Mouse (Mus musculus): Measurements from ENCODE around the gene Chuk. TPM values are rescaled to one million over a fixed set of nuclear protein-coding genes. Genes with fewer than 3 reads are reported as not detected.

Gene Chuk
- polyA plus RNA-seq, 1 experiment, result 44.4 TPM

GRCm38 (mm10) chr19:44076457-44076856 lies 30.8 kb downstream of the Chuk start:
- no peak for TF ChIP-seq POLR2A (IDR thresholded peaks at IDR 0.05; ENCODE audit: borderline replicate concordance, low read depth, low read length)
- no peak for TF ChIP-seq CTCF (IDR thresholded peaks at IDR 0.05; ENCODE audit: low read depth, low read length)
- H3K4me1 ChIP-seq (ENCODE audit: control insufficient read depth, insufficient read depth, low read length), result no peaks in the 10 kb centered on the region
- no peak overlapping the region for H3K4me3 ChIP-seq (ENCODE audit: insufficient read depth, low read length)
- H3K27ac ChIP-seq (ENCODE audit: insufficient read depth, low read depth, low read length), result no peak overlapping the region

- TF ChIP-seq POLR2A (IDR thresholded peaks at IDR 0.05; ENCODE audit: borderline replicate concordance, low read depth, low read length) (no peak), CTCF (IDR thresholded peaks at IDR 0.05; ENCODE audit: low read depth, low read length) (no peak)
Observed at GRCm38 (mm10) chr19:44074986-44075385, 32.3 kb downstream of the Chuk start.

GRCm38 (mm10) chr19:44071166-44071565 lies 36.1 kb downstream of the Chuk start:
- TF ChIP-seq CTCF (IDR thresholded peaks at IDR 0.05; ENCODE audit: low read depth, low read length), result no peak
- no peak for TF ChIP-seq POLR2A (IDR thresholded peaks at IDR 0.05; ENCODE audit: borderline replicate concordance, low read depth, low read length)
- Histone ChIP-seq H3K4me1 (ENCODE audit: control insufficient read depth, insufficient read depth, low read length) (peaks cover 16% of the 10 kb centered on the region), H3K4me3 (ENCODE audit: insufficient read depth, low read length) (no peak overlapping the region), H3K27ac (ENCODE audit: insufficient read depth, low read depth, low read length) (no peak overlapping the region)

More at GRCm38 (mm10) chr19:44074986-44075385, 32.3 kb downstream of the Chuk start:
- no peak overlapping the region for H3K27ac ChIP-seq (ENCODE audit: insufficient read depth, low read depth, low read length)
- no peaks in the 10 kb centered on the region for H3K4me1 ChIP-seq (ENCODE audit: control insufficient read depth, insufficient read depth, low read length)
- H3K4me3 ChIP-seq (ENCODE audit: insufficient read depth, low read length), result no peak overlapping the region

GRCm38 (mm10) chr19:44069914-44070232 lies 37.4 kb downstream of the Chuk start:
- H3K27ac ChIP-seq (ENCODE audit: insufficient read depth, low read depth, low read length), result no peak overlapping the region; the same call in 1 of the 2 replicates
- H3K4me3 ChIP-seq (ENCODE audit: insufficient read depth, low read length), result peak overlapping the region; percentile 71
- H3K4me1 ChIP-seq (ENCODE audit: control insufficient read depth, insufficient read depth, low read length), result peaks cover 16% of the 10 kb centered on the region
- TF ChIP-seq CTCF (IDR thresholded peaks at IDR 0.05; ENCODE audit: low read depth, low read length), result no peak
- TF ChIP-seq POLR2A (IDR thresholded peaks at IDR 0.05; ENCODE audit: borderline replicate concordance, low read depth, low read length), result no peak

GRCm38 (mm10) chr19:44069121-44069913 lies 38.0 kb downstream of the Chuk start, which contains the start of gene Erlin1:
TSS of gene Erlin1 (minus strand) at chr19:44069785.
- H3K4me3 ChIP-seq (ENCODE audit: insufficient read depth, low read length), result peak within 1 kb of the TSS; percentile 71
- H3K27ac ChIP-seq (ENCODE audit: insufficient read depth, low read depth, low read length), result peak within 1 kb of the TSS; percentile 85
- peaks cover 16% of the 10 kb centered on the region for H3K4me1 ChIP-seq (ENCODE audit: control insufficient read depth, insufficient read depth, low read length)
- TF ChIP-seq POLR2A (IDR thresholded peaks at IDR 0.05; ENCODE audit: borderline replicate concordance, low read depth, low read length), result no peak
- no peak for TF ChIP-seq CTCF (IDR thresholded peaks at IDR 0.05; ENCODE audit: low read depth, low read length)

- peaks cover 17% of the 10 kb centered on the region for H3K4me1 ChIP-seq (ENCODE audit: control insufficient read depth, insufficient read depth, low read length)
- peak overlapping the region; percentile 71 for H3K4me3 ChIP-seq (ENCODE audit: insufficient read depth, low read length)
- TF ChIP-seq POLR2A (IDR thresholded peaks at IDR 0.05; ENCODE audit: borderline replicate concordance, low read depth, low read length) (no peak), CTCF (IDR thresholded peaks at IDR 0.05; ENCODE audit: low read depth, low read length) (no peak)
- no peak overlapping the region for H3K27ac ChIP-seq (ENCODE audit: insufficient read depth, low read depth, low read length)
Observed at GRCm38 (mm10) chr19:44068232-44068631, 39.0 kb downstream of the Chuk start.

GRCm38 (mm10) chr19:44067323-44068049 lies 39.8 kb downstream of the Chuk start:
- no peak overlapping the region for H3K27ac ChIP-seq (ENCODE audit: insufficient read depth, low read depth, low read length)
- peak overlapping the region; percentile 35 for H3K4me3 ChIP-seq (ENCODE audit: insufficient read depth, low read length)
- H3K4me1 ChIP-seq (ENCODE audit: control insufficient read depth, insufficient read depth, low read length), result peaks cover 18% of the 10 kb centered on the region
- TF ChIP-seq CTCF (IDR thresholded peaks at IDR 0.05; ENCODE audit: low read depth, low read length) (no peak), POLR2A (IDR thresholded peaks at IDR 0.05; ENCODE audit: borderline replicate concordance, low read depth, low read length) (no peak)

GRCm38 (mm10) chr19:44064734-44065133 lies 42.5 kb downstream of the Chuk start:
- H3K4me3 ChIP-seq (ENCODE audit: insufficient read depth, low read length), result no peak overlapping the region
- peaks cover 18% of the 10 kb centered on the region for H3K4me1 ChIP-seq (ENCODE audit: control insufficient read depth, insufficient read depth, low read length)
- TF ChIP-seq CTCF (IDR thresholded peaks at IDR 0.05; ENCODE audit: low read depth, low read length), result no peak
- H3K27ac ChIP-seq (ENCODE audit: insufficient read depth, low read depth, low read length), result no peak overlapping the region

- peaks cover 18% of the 10 kb centered on the region for H3K4me1 ChIP-seq (ENCODE audit: control insufficient read depth, insufficient read depth, low read length)
- no peak for TF ChIP-seq CTCF (IDR thresholded peaks at IDR 0.05; ENCODE audit: low read depth, low read length)
- no peak for TF ChIP-seq POLR2A (IDR thresholded peaks at IDR 0.05; ENCODE audit: borderline replicate concordance, low read depth, low read length)
- no peak overlapping the region for H3K4me3 ChIP-seq (ENCODE audit: insufficient read depth, low read length)
- H3K27ac ChIP-seq (ENCODE audit: insufficient read depth, low read depth, low read length), result no peak overlapping the region
Observed at GRCm38 (mm10) chr19:44063773-44064172, 43.5 kb downstream of the Chuk start.

GRCm38 (mm10) chr19:44060226-44060625 lies 47.1 kb downstream of the Chuk start:
- 0 out of 2 replicates have a peak, but pooled peaks cover 2% of the 10 kb centered on the region for H3K4me1 ChIP-seq (ENCODE audit: control insufficient read depth, insufficient read depth, low read length)
- H3K4me3 ChIP-seq (ENCODE audit: insufficient read depth, low read length), result no peak overlapping the region
- no peak overlapping the region for H3K27ac ChIP-seq (ENCODE audit: insufficient read depth, low read depth, low read length)
- no peak for TF ChIP-seq CTCF (IDR thresholded peaks at IDR 0.05; ENCODE audit: low read depth, low read length)
- no peak for TF ChIP-seq POLR2A (IDR thresholded peaks at IDR 0.05; ENCODE audit: borderline replicate concordance, low read depth, low read length)
